Comparison of ENCODE assay signal across 14 mouse cellular contexts in the genomic region with DNA sequence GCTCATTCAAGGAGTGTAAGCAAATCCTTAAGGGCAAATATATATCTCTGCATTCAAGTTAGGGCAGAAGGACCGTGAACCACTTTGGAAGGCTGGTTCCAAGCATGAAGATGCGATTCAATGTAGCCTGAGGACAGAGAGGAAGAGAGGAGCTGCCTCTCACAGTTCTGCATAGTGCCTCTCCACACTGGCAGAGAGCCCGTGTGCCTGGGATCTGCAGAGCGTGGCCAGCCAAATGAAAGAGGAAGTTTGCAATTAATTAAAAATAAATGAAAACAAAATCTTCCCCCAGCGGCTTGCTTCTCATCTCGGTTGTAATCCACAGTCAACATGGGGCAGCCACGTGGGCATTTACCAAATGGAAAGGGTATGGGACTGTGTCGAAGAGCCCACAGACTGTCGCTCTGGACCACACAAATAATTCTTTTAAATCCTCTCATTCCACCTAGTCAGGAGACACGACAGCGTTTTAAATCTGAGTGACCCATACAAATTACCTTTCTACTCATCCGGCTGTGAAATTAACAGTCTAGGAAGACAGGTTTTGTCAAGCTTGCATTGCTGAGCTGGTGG.
DNase-seq lines count a peak whose midpoint lies in the region; ATAC-seq and TF ChIP-seq lines count a peak whose summit lies in the region.
"Had no signal": no experiment of that assay in that cellular context is flagged by ENCODE, and none has a peak within 500 bp of the region (broad histone marks: within the 10 kb centered on the region; RNA-seq: fewer than 3 reads in every experiment).

No protein-coding gene starts in this region.

- no peak overlapping the region for H3K27ac ChIP-seq in hindbrain, embryonic 15.5 days (replicated peaks)
- no peak overlapping the region for H3K27ac ChIP-seq in hindbrain, embryonic 12.5 days
- no peak overlapping the region for H3K27ac ChIP-seq in lung, postnatal 0 days (ENCODE audit: low read length)
- no peak overlapping the region for H3K27ac ChIP-seq in hindbrain, postnatal 0 days
- no peak overlapping the region for H3K27ac ChIP-seq in neural tube, embryonic 14.5 days (ENCODE audit: low read depth, low read length)
- H3K27ac ChIP-seq: left cerebral cortex, adult 2 months had no signal

- no peak overlapping the region for H3K9ac ChIP-seq in hindbrain, embryonic 15.5 days
- no peak overlapping the region for H3K9ac ChIP-seq in hindbrain, embryonic 12.5 days
- no peak overlapping the region for H3K9ac ChIP-seq in lung, postnatal 0 days (replicated peaks; ENCODE audit: low read depth)
- no peak overlapping the region for H3K9ac ChIP-seq in hindbrain, postnatal 0 days (replicated peaks; ENCODE audit: low read length)
- no peak overlapping the region for H3K9ac ChIP-seq in neural tube, embryonic 14.5 days (replicated peaks; ENCODE audit: low read depth, low read length)
- H3K9ac ChIP-seq: heart, embryonic 12.5 days; liver, postnatal 0 days had no signal

- H3K4me2 ChIP-seq in hindbrain, embryonic 15.5 days, result 0 out of 2 replicates have a peak overlapping the region, but pooled peaks have one; percentile 4
- H3K4me2 ChIP-seq in hindbrain, embryonic 12.5 days (replicated peaks), result no peak overlapping the region
- H3K4me2 ChIP-seq in lung, postnatal 0 days (replicated peaks; ENCODE audit: low read depth, low read length), result no peak overlapping the region
- 0 out of 2 replicates have a peak overlapping the region, but pooled peaks have one; percentile 4 for H3K4me2 ChIP-seq in hindbrain, postnatal 0 days (ENCODE audit: low read depth, low read length)
- no peak overlapping the region for H3K4me2 ChIP-seq in neural tube, embryonic 14.5 days (ENCODE audit: low read depth, low read length)
- H3K4me2 ChIP-seq: heart, embryonic 12.5 days had no signal

- H3K36me3 ChIP-seq in hindbrain, embryonic 15.5 days, result no peaks in the 10 kb centered on the region
- H3K36me3 ChIP-seq in hindbrain, embryonic 12.5 days, result no peaks in the 10 kb centered on the region
- no peaks in the 10 kb centered on the region for H3K36me3 ChIP-seq in lung, postnatal 0 days (ENCODE audit: insufficient read depth, low read length)
- no peaks in the 10 kb centered on the region for H3K36me3 ChIP-seq in hindbrain, postnatal 0 days (ENCODE audit: insufficient read depth, low read length)
- no peaks in the 10 kb centered on the region for H3K36me3 ChIP-seq in neural tube, embryonic 14.5 days (ENCODE audit: control insufficient read depth, insufficient read depth, low read length)
- H3K36me3 ChIP-seq: heart, embryonic 12.5 days had no signal

- H3K27me3 ChIP-seq in hindbrain, embryonic 15.5 days, result no peaks in the 10 kb centered on the region
- no peaks in the 10 kb centered on the region for H3K27me3 ChIP-seq in hindbrain, embryonic 12.5 days
- no peaks in the 10 kb centered on the region for H3K27me3 ChIP-seq in lung, postnatal 0 days (replicated peaks; ENCODE audit: insufficient read depth, low read length)
- H3K27me3 ChIP-seq in hindbrain, postnatal 0 days (ENCODE audit: insufficient read depth, low read length), result no peaks in the 10 kb centered on the region
- H3K27me3 ChIP-seq in neural tube, embryonic 14.5 days (ENCODE audit: control insufficient read depth, insufficient read depth, low read length), result no peaks in the 10 kb centered on the region
- H3K27me3 ChIP-seq: heart, embryonic 12.5 days had no signal

- peak; percentile 12 to 37 for DNase-seq in lung, postnatal 4 days
- DNase-seq in lung, postnatal 0 days (ENCODE audit: low spot score), result no peak
- DNase-seq in hindbrain, postnatal 0 days (ENCODE audit: low spot score), result peak; percentile 36
- DNase-seq in B cell, adult 2 months, result no peak
- DNase-seq: gastrocnemius, postnatal 10 days; liver, postnatal 0 days; thymus, adult 18-20 months had no signal

- H3K9me3 ChIP-seq in hindbrain, embryonic 15.5 days, result no peaks in the 10 kb centered on the region
- H3K9me3 ChIP-seq in hindbrain, embryonic 12.5 days (replicated peaks), result no peaks in the 10 kb centered on the region
- no peaks in the 10 kb centered on the region for H3K9me3 ChIP-seq in lung, postnatal 0 days (ENCODE audit: low read length)
- H3K9me3 ChIP-seq in hindbrain, postnatal 0 days (ENCODE audit: low read length), result no peaks in the 10 kb centered on the region
- no peaks in the 10 kb centered on the region for H3K9me3 ChIP-seq in neural tube, embryonic 14.5 days (ENCODE audit: control insufficient read depth, low read length)
- H3K9me3 ChIP-seq: heart, embryonic 12.5 days had no signal

- H3K4me3 ChIP-seq in hindbrain, embryonic 15.5 days, result no peak overlapping the region
- H3K4me3 ChIP-seq in hindbrain, embryonic 12.5 days, result no peak overlapping the region
- no peak overlapping the region for H3K4me3 ChIP-seq in lung, postnatal 0 days (ENCODE audit: low read depth, low read length)
- H3K4me3 ChIP-seq in hindbrain, postnatal 0 days (ENCODE audit: low read length), result no peak overlapping the region
- H3K4me3 ChIP-seq in neural tube, embryonic 14.5 days (ENCODE audit: low read depth, low read length), result no peak overlapping the region
- H3K4me3 ChIP-seq: erythroblast, embryonic 14.5 days; heart, embryonic 12.5 days; left cerebral cortex, adult 2 months had no signal

- no peak for TF ChIP-seq EP300 in lung, postnatal 0 days (IDR thresholded peaks at IDR 0.05)

- WGBS in hindbrain, embryonic 15.5 days, result 63% methylated on average over 12 of the region's 12 CpGs
- 74% methylated on average over 12 of the region's 12 CpGs for WGBS in hindbrain, embryonic 12.5 days
- 54% methylated on average over 12 of the region's 12 CpGs for WGBS in lung, postnatal 0 days
- WGBS in hindbrain, postnatal 0 days, result 59% methylated on average over 12 of the region's 12 CpGs
- WGBS in neural tube, embryonic 14.5 days, result 61% methylated on average over 12 of the region's 12 CpGs

- no peak for TF ChIP-seq CTCF in lung, postnatal 0 days (IDR thresholded peaks at IDR 0.05)
- no peak for TF ChIP-seq CTCF in hindbrain, postnatal 0 days (IDR thresholded peaks at IDR 0.05; ENCODE audit: low read depth)

- no peaks in the 10 kb centered on the region for H3K4me1 ChIP-seq in hindbrain, embryonic 15.5 days (replicated peaks)
- H3K4me1 ChIP-seq in hindbrain, embryonic 12.5 days, result no peaks in the 10 kb centered on the region
- H3K4me1 ChIP-seq in lung, postnatal 0 days (ENCODE audit: insufficient read depth, low read depth, low read length), result no peaks in the 10 kb centered on the region
- H3K4me1 ChIP-seq in hindbrain, postnatal 0 days (ENCODE audit: insufficient read depth, low read length), result no peaks in the 10 kb centered on the region
- no peaks in the 10 kb centered on the region for H3K4me1 ChIP-seq in neural tube, embryonic 14.5 days (ENCODE audit: control insufficient read depth, insufficient read depth, low read length)
- H3K4me1 ChIP-seq: heart, embryonic 12.5 days had no signal

- ATAC-seq in hindbrain, embryonic 15.5 days (ENCODE audit: low FRiP score, low read depth), result 0 out of 2 replicates have a peak, but pooled peaks have one; percentile 42
- no peak for ATAC-seq in hindbrain, embryonic 12.5 days (ENCODE audit: low FRiP score)
- ATAC-seq in lung, postnatal 0 days, result no peak
- 0 out of 2 replicates have a peak, but pooled peaks have one; percentile 45 for ATAC-seq in hindbrain, postnatal 0 days
- peak; percentile 85; the same call in 1 of the 2 replicates for ATAC-seq in neural tube, embryonic 14.5 days (ENCODE audit: low read depth)
- ATAC-seq: activated CD4-positive, CD25-positive, alpha-beta regulatory T cell, adult 4 months; liver, postnatal 0 days had no signal

Comparison
In these comparisons a context has a peak if more than half of its experiments do, and no peak if none do; other contexts are left out.
1. ATAC-seq: peak in hindbrain, embryonic 15.5 days (single experiment), hindbrain, postnatal 0 days (single experiment) and neural tube, embryonic 14.5 days (single experiment); none in hindbrain, embryonic 12.5 days (single experiment) and lung, postnatal 0 days (single experiment).
2. H3K4me2 ChIP-seq: peak in hindbrain, embryonic 15.5 days (single experiment) and hindbrain, postnatal 0 days (single experiment); none in hindbrain, embryonic 12.5 days (single experiment), lung, postnatal 0 days (single experiment) and neural tube, embryonic 14.5 days (single experiment).
3. DNase-seq: peak in lung, postnatal 4 days (2 of 2) and hindbrain, postnatal 0 days (single experiment); none in lung, postnatal 0 days (single experiment) and B cell, adult 2 months (0 of 2).